Mouse (Mus musculus): Measurements from ENCODE around the gene Pecam1. TPM values are rescaled to one million over a fixed set of nuclear protein-coding genes. Genes with fewer than 3 reads are reported as not detected.

Gene Pecam1
- total RNA-seq, 2 experiments from 2014 or later, result 37.1 to 43.8 TPM

- no peak for DNase-seq
- intact Hi-C loops (cut with DNase I), result no loop called here
- no peak overlapping the region for H3K4me3 ChIP-seq
- H3K27ac ChIP-seq, result peak overlapping the region; percentile 87; the same call in 1 of the 2 replicates
- TF ChIP-seq CTCF (IDR thresholded peaks at IDR 0.05), result no peak
Measured at GRCm38 (mm10) chr11:106716568-106716967, 33.9 kb downstream of the Pecam1 start.

GRCm38 (mm10) chr11:106715066-106715465 is 35.4 kb downstream of the Pecam1 start:
- H3K27ac ChIP-seq, result peak overlapping the region; percentile 87
- TF ChIP-seq CTCF (IDR thresholded peaks at IDR 0.05), result no peak
- H3K4me3 ChIP-seq, result peak overlapping the region; percentile 72
- intact Hi-C loops (cut with DNase I), result no loop called here
- peak; percentile 35 for DNase-seq

GRCm38 (mm10) chr11:106710789-106711188 is 39.6 kb downstream of the Pecam1 start:
- peak overlapping the region; percentile 87 for H3K27ac ChIP-seq
- DNase-seq, result no peak
- peak overlapping the region; percentile 72 for H3K4me3 ChIP-seq
- TF ChIP-seq CTCF (IDR thresholded peaks at IDR 0.05), result no peak
- intact Hi-C loops (cut with DNase I), result loop anchor here (2.0 kb wide), 1 partner anchor 26 kb away; no protein-coding TSS in a partner anchor

GRCm38 (mm10) chr11:106709227-106709985 is 41.0 kb downstream of the Pecam1 start:
- peak overlapping the region; percentile 87 for H3K27ac ChIP-seq
- H3K4me3 ChIP-seq, result peak overlapping the region; percentile 72
- DNase-seq, result no peak
- no peak for TF ChIP-seq CTCF (IDR thresholded peaks at IDR 0.05)
- intact Hi-C loops (cut with DNase I), result no loop called here

- intact Hi-C loops (cut with DNase I), result no loop called here
- no peak for TF ChIP-seq CTCF (IDR thresholded peaks at IDR 0.05)
- Histone ChIP-seq H3K27ac (peak overlapping the region; percentile 87; the same call in 1 of the 2 replicates), H3K4me3 (peak overlapping the region; percentile 72)
- no peak for DNase-seq
Measured at GRCm38 (mm10) chr11:106707866-106708265, 42.6 kb downstream of the Pecam1 start.

- peak overlapping the region; percentile 72 for H3K4me3 ChIP-seq
- DNase-seq, result no peak
- intact Hi-C loops (cut with DNase I), result no loop called here
- peak overlapping the region; percentile 87; the same call in 1 of the 2 replicates for H3K27ac ChIP-seq
- TF ChIP-seq CTCF (IDR thresholded peaks at IDR 0.05), result no peak
Measured at GRCm38 (mm10) chr11:106707085-106707484, 43.3 kb downstream of the Pecam1 start.

- peak overlapping the region; percentile 16; the same call in 1 of the 2 replicates for H3K27ac ChIP-seq
- peak overlapping the region; percentile 72 for H3K4me3 ChIP-seq
- no peak for DNase-seq
- no peak for TF ChIP-seq CTCF (IDR thresholded peaks at IDR 0.05)
- intact Hi-C loops (cut with DNase I), result no loop called here
Measured at GRCm38 (mm10) chr11:106706212-106706611, 44.2 kb downstream of the Pecam1 start.

GRCm38 (mm10) chr11:106704399-106705111 is 45.9 kb downstream of the Pecam1 start:
- Histone ChIP-seq H3K4me3 (peak overlapping the region; percentile 24), H3K27ac (peak overlapping the region; percentile 31; the same call in 1 of the 2 replicates)
- no peak for DNase-seq
- intact Hi-C loops (cut with DNase I), result no loop called here
- no peak for TF ChIP-seq CTCF (IDR thresholded peaks at IDR 0.05)

GRCm38 (mm10) chr11:106703931-106704330 is 46.5 kb downstream of the Pecam1 start:
- no peak for DNase-seq
- intact Hi-C loops (cut with DNase I), result no loop called here
- TF ChIP-seq CTCF (IDR thresholded peaks at IDR 0.05), result no peak
- peak overlapping the region; percentile 17 for H3K4me3 ChIP-seq
- no peak overlapping the region for H3K27ac ChIP-seq

- intact Hi-C loops (cut with DNase I), result no loop called here
- Histone ChIP-seq H3K27ac (no peak overlapping the region), H3K4me3 (peak overlapping the region; percentile 13; the same call in 1 of the 2 replicates)
- TF ChIP-seq CTCF (IDR thresholded peaks at IDR 0.05), result no peak
- DNase-seq, result no peak
Measured at GRCm38 (mm10) chr11:106702584-106702983, 47.8 kb downstream of the Pecam1 start.

- intact Hi-C loops (cut with DNase I), result no loop called here
- no peak for TF ChIP-seq CTCF (IDR thresholded peaks at IDR 0.05)
- no peak for DNase-seq
- H3K27ac ChIP-seq, result no peak overlapping the region
- H3K4me3 ChIP-seq, result 0 out of 2 replicates have a peak overlapping the region, but pooled peaks have one; percentile 2
Measured at GRCm38 (mm10) chr11:106701589-106701988, 48.8 kb downstream of the Pecam1 start.

GRCm38 (mm10) chr11:106699083-106699482 is 51.3 kb downstream of the Pecam1 start:
- intact Hi-C loops (cut with DNase I), result loop anchor here (5.0 kb wide), 1 partner anchor 38 kb away; no protein-coding TSS in a partner anchor
- Histone ChIP-seq H3K4me3 (no peak overlapping the region), H3K27ac (no peak overlapping the region)
- no peak for TF ChIP-seq CTCF (IDR thresholded peaks at IDR 0.05)
- no peak for DNase-seq

GRCm38 (mm10) chr11:106698289-106698688 is 52.1 kb downstream of the Pecam1 start:
- no peak for TF ChIP-seq CTCF (IDR thresholded peaks at IDR 0.05)
- H3K27ac ChIP-seq, result no peak overlapping the region
- intact Hi-C loops (cut with DNase I), result loop anchor here (5.0 kb wide), 1 partner anchor 39 kb away; no protein-coding TSS in a partner anchor
- no peak overlapping the region for H3K4me3 ChIP-seq
- DNase-seq, result no peak
